Mouse (Mus musculus): Measurements from ENCODE around the gene Lyrm9. TPM values are rescaled to one million over a fixed set of nuclear protein-coding genes. Genes with fewer than 3 reads are reported as not detected.

The Lyrm9 gene
- polyA plus RNA-seq (2012; rRNA removed): 11.4 and 12.1 TPM in 2 replicates

GRCm38 (mm10) chr11:78826442-78827013 is at the start of gene Lyrm9:
Lyrm9 (plus strand) TSS chr11:78826584.
- Histone ChIP-seq H3K4me1 (ENCODE audit: control insufficient read depth, insufficient read depth, insufficient read length) (peaks cover 3% of the 10 kb centered on the region; the same call in 1 of the 2 replicates), H3K27me3 (ENCODE audit: control insufficient read depth, insufficient read depth, low read length) (no peaks in the 10 kb centered on the region), H3K4me3 (ENCODE audit: extremely low read depth, insufficient read depth, insufficient read length) (peak within 1 kb of the TSS; percentile 68), H3K36me3 (ENCODE audit: control insufficient read depth, insufficient read depth, low read length) (no peaks in the 10 kb centered on the region), H3K27ac (ENCODE audit: insufficient read depth, low read length) (no peak within 1 kb of the TSS)
- peak; percentile 78 to 92 for DNase-seq (ENCODE audit: low read depth in 1 of 2, low spot score in 2 of 2)
- WGBS: 1% methylated on average over 50 of the region's 51 CpGs
- TF ChIP-seq CTCF (IDR thresholded peaks at IDR 0.05; ENCODE audit: extremely low read depth, insufficient read depth, insufficient read length, insufficient replicate concordance): peak; percentile 95
- peak; percentile 58 for TF ChIP-seq POLR2A (IDR thresholded peaks at IDR 0.05; ENCODE audit: low read depth, low read length)

- no peak for TF ChIP-seq CTCF (IDR thresholded peaks at IDR 0.05; ENCODE audit: extremely low read depth, insufficient read depth, insufficient read length, insufficient replicate concordance)
- no peak for TF ChIP-seq POLR2A (IDR thresholded peaks at IDR 0.05; ENCODE audit: low read depth, low read length)
- 89% methylated on average over 10 of the region's 10 CpGs for WGBS
- H3K27ac ChIP-seq (ENCODE audit: insufficient read depth, low read length): no peak overlapping the region
- H3K36me3 ChIP-seq (ENCODE audit: control insufficient read depth, insufficient read depth, low read length): no peaks in the 10 kb centered on the region
- no peak overlapping the region for H3K4me3 ChIP-seq (ENCODE audit: extremely low read depth, insufficient read depth, insufficient read length)
- H3K27me3 ChIP-seq (ENCODE audit: control insufficient read depth, insufficient read depth, low read length): no peaks in the 10 kb centered on the region
- no peak for DNase-seq (ENCODE audit: low read depth in 1 of 2, low spot score in 2 of 2)
- H3K4me1 ChIP-seq (ENCODE audit: control insufficient read depth, insufficient read depth, insufficient read length): no peaks in the 10 kb centered on the region; the same call in 1 of the 2 replicates
Observed at GRCm38 (mm10) chr11:78777851-78778680, 48.3 kb upstream of the Lyrm9 start.

GRCm38 (mm10) chr11:78780002-78780401 is 46.4 kb upstream of the Lyrm9 start:
- H3K27ac ChIP-seq (ENCODE audit: insufficient read depth, low read length): 0 out of 2 replicates have a peak overlapping the region, but pooled peaks have one; percentile 36
- DNase-seq (ENCODE audit: low read depth in 1 of 2, low spot score in 2 of 2): no peak
- no peaks in the 10 kb centered on the region; the same call in 1 of the 2 replicates for H3K4me1 ChIP-seq (ENCODE audit: control insufficient read depth, insufficient read depth, insufficient read length)
- 71% methylated on average over 3 of the region's 3 CpGs for WGBS
- H3K36me3 ChIP-seq (ENCODE audit: control insufficient read depth, insufficient read depth, low read length): no peaks in the 10 kb centered on the region
- no peaks in the 10 kb centered on the region for H3K27me3 ChIP-seq (ENCODE audit: control insufficient read depth, insufficient read depth, low read length)
- H3K4me3 ChIP-seq (ENCODE audit: extremely low read depth, insufficient read depth, insufficient read length): no peak overlapping the region
- TF ChIP-seq CTCF (IDR thresholded peaks at IDR 0.05; ENCODE audit: extremely low read depth, insufficient read depth, insufficient read length, insufficient replicate concordance): no peak
- no peak for TF ChIP-seq POLR2A (IDR thresholded peaks at IDR 0.05; ENCODE audit: low read depth, low read length)

GRCm38 (mm10) chr11:78780571-78780970 is 45.8 kb upstream of the Lyrm9 start:
- Histone ChIP-seq H3K36me3 (ENCODE audit: control insufficient read depth, insufficient read depth, low read length) (no peaks in the 10 kb centered on the region), H3K27ac (ENCODE audit: insufficient read depth, low read length) (0 out of 2 replicates have a peak overlapping the region, but pooled peaks have one; percentile 36), H3K4me3 (ENCODE audit: extremely low read depth, insufficient read depth, insufficient read length) (no peak overlapping the region), H3K27me3 (ENCODE audit: control insufficient read depth, insufficient read depth, low read length) (no peaks in the 10 kb centered on the region), H3K4me1 (ENCODE audit: control insufficient read depth, insufficient read depth, insufficient read length) (no peaks in the 10 kb centered on the region; the same call in 1 of the 2 replicates)
- no peak for DNase-seq (ENCODE audit: low read depth in 1 of 2, low spot score in 2 of 2)
- 53% methylated on average over 3 of the region's 3 CpGs for WGBS
- TF ChIP-seq POLR2A (IDR thresholded peaks at IDR 0.05; ENCODE audit: low read depth, low read length): no peak
- TF ChIP-seq CTCF (IDR thresholded peaks at IDR 0.05; ENCODE audit: extremely low read depth, insufficient read depth, insufficient read length, insufficient replicate concordance): no peak

GRCm38 (mm10) chr11:78782326-78782725 is 44.1 kb upstream of the Lyrm9 start:
- no peak for DNase-seq (ENCODE audit: low read depth in 1 of 2, low spot score in 2 of 2)
- no peaks in the 10 kb centered on the region for H3K27me3 ChIP-seq (ENCODE audit: control insufficient read depth, insufficient read depth, low read length)

GRCm38 (mm10) chr11:78782791-78783347 is 43.5 kb upstream of the Lyrm9 start:
- TF ChIP-seq POLR2A (IDR thresholded peaks at IDR 0.05; ENCODE audit: low read depth, low read length): no peak
- TF ChIP-seq CTCF (IDR thresholded peaks at IDR 0.05; ENCODE audit: extremely low read depth, insufficient read depth, insufficient read length, insufficient replicate concordance): no peak
- Histone ChIP-seq H3K27ac (ENCODE audit: insufficient read depth, low read length) (no peak overlapping the region), H3K27me3 (ENCODE audit: control insufficient read depth, insufficient read depth, low read length) (no peaks in the 10 kb centered on the region), H3K4me1 (ENCODE audit: control insufficient read depth, insufficient read depth, insufficient read length) (no peaks in the 10 kb centered on the region; the same call in 1 of the 2 replicates), H3K36me3 (ENCODE audit: control insufficient read depth, insufficient read depth, low read length) (no peaks in the 10 kb centered on the region), H3K4me3 (ENCODE audit: extremely low read depth, insufficient read depth, insufficient read length) (no peak overlapping the region)
- 87% methylated on average over 9 of the region's 9 CpGs for WGBS
- DNase-seq (ENCODE audit: low read depth in 1 of 2, low spot score in 2 of 2): no peak

More at GRCm38 (mm10) chr11:78782326-78782725, 44.1 kb upstream of the Lyrm9 start:
- 61% methylated on average over 5 of the region's 5 CpGs for whole genome bisulfite sequencing
- Histone ChIP-seq H3K36me3 (ENCODE audit: control insufficient read depth, insufficient read depth, low read length) (no peaks in the 10 kb centered on the region), H3K4me3 (ENCODE audit: extremely low read depth, insufficient read depth, insufficient read length) (no peak overlapping the region), H3K27ac (ENCODE audit: insufficient read depth, low read length) (no peak overlapping the region), H3K4me1 (ENCODE audit: control insufficient read depth, insufficient read depth, insufficient read length) (no peaks in the 10 kb centered on the region; the same call in 1 of the 2 replicates)
- TF ChIP-seq POLR2A (IDR thresholded peaks at IDR 0.05; ENCODE audit: low read depth, low read length): no peak
- TF ChIP-seq CTCF (IDR thresholded peaks at IDR 0.05; ENCODE audit: extremely low read depth, insufficient read depth, insufficient read length, insufficient replicate concordance): no peak

Measured in spleen, adult 2 months (tissue).